Mouse (Mus musculus): ENCODE measurements around the gene Psap. TPM values are rescaled to one million over a fixed set of nuclear protein-coding genes. Genes with fewer than 3 reads are reported as not detected.

Gene Psap
- total and polyA plus RNA-seq, 2 experiments from 2014 or later: 272 to 811 TPM

DNA sequence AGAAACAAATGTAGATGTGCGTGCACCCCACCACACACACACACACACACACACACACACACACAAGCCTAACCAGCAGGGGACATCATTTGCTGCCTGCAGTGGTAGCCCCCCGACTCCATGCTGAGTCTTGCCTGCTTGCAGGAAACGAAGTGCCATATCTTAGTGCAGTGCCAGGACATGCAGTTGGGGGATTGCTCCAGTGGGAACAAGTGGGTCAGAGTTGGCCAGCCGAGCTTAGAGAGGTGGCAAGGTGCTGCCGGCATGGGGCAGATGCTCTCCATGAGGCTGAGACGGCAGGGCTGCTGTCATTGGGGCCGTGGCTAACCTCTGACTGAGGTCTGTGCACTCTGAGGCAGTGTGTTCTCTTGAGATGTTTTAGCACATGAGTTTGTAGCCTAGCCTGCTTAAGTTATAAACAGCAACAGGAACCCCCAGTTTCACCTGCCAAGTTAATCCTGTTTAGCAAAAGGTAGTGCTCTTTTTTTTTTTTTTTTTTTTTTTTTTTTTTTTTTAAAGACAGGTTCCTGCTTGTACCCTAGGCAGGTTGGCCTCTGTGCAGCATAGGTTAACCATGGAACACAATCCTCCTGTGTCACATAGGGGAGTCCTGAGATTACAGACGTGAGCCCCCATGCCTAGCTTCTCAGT is 2.0 kb downstream of the Psap start:
- H3K9me3 ChIP-seq (ENCODE audit: low read length): no peaks in the 10 kb centered on the region
- peak overlapping the region; percentile 75 for H3K4me2 ChIP-seq (ENCODE audit: low read depth, low read length, poor library complexity, severe bottlenecking)
- no peak for DNase-seq (ENCODE audit: low spot score)
- H3K27me3 ChIP-seq (ENCODE audit: insufficient read depth, low read length): no peaks in the 10 kb centered on the region
- 0 out of 2 replicates have a peak overlapping the region, but pooled peaks have one; percentile 29 for H3K9ac ChIP-seq (replicated peaks; ENCODE audit: low read length, poor library complexity, severe bottlenecking)
- H3K36me3 ChIP-seq (ENCODE audit: insufficient read depth, low read length): no peaks in the 10 kb centered on the region
- no peak overlapping the region for H3K27ac ChIP-seq (ENCODE audit: low read depth, low read length)
- peak; percentile 24; the same call in 1 of the 2 replicates for TF ChIP-seq CTCF (IDR thresholded peaks at IDR 0.05)
- 54% methylated on average over 8 of the region's 8 CpGs for WGBS
- peak overlapping the region; percentile 61 for H3K4me3 ChIP-seq (ENCODE audit: low read depth, low read length)
- peaks cover 41% of the 10 kb centered on the region for H3K4me1 ChIP-seq (ENCODE audit: insufficient read depth, low read length)
- ATAC-seq (ENCODE audit: low FRiP score): no peak

GRCm38 (mm10) chr10:60279941-60280301 is 2.5 kb downstream of the Psap start:
- no peak overlapping the region for H3K9ac ChIP-seq (replicated peaks; ENCODE audit: low read length, poor library complexity, severe bottlenecking)
- peak overlapping the region; percentile 75 for H3K4me2 ChIP-seq (ENCODE audit: low read depth, low read length, poor library complexity, severe bottlenecking)
- H3K36me3 ChIP-seq (ENCODE audit: insufficient read depth, low read length): no peaks in the 10 kb centered on the region
- peak; percentile 37 for DNase-seq (ENCODE audit: low spot score)
- WGBS: 85% methylated on average over 9 of the region's 9 CpGs
- peaks cover 46% of the 10 kb centered on the region for H3K4me1 ChIP-seq (ENCODE audit: insufficient read depth, low read length)
- no peaks in the 10 kb centered on the region for H3K9me3 ChIP-seq (ENCODE audit: low read length)
- H3K4me3 ChIP-seq (ENCODE audit: low read depth, low read length): no peak overlapping the region
- TF ChIP-seq CTCF (IDR thresholded peaks at IDR 0.05): no peak
- ATAC-seq (ENCODE audit: low FRiP score): no peak
- H3K27ac ChIP-seq (ENCODE audit: low read depth, low read length): 0 out of 2 replicates have a peak overlapping the region, but pooled peaks have one; percentile 3
- no peaks in the 10 kb centered on the region for H3K27me3 ChIP-seq (ENCODE audit: insufficient read depth, low read length)

DNA sequence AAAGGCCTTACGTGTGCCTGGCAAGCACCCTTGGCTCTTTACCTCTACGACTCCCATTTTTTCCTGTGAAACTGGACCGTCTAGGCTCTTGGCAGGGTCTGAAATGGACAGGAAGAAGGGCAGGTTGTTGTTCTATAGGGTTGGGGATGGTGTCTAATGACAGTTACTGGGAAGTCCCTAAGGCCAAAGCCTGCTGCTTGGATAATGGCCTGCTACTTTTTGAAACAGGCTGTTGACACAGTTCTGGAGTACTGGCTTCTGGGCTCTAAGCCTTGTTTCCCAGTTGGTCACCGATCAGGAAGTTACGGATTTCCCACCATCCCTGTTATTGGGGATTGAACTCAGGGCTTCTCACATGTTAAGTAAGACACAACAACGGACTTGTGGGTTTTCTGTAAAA is 2.9 kb downstream of the Psap start:
- Histone ChIP-seq H3K4me2 (ENCODE audit: low read depth, low read length, poor library complexity, severe bottlenecking) (peak overlapping the region; percentile 75), H3K9ac (replicated peaks; ENCODE audit: low read length, poor library complexity, severe bottlenecking) (no peak overlapping the region), H3K4me3 (ENCODE audit: low read depth, low read length) (no peak overlapping the region), H3K27me3 (ENCODE audit: insufficient read depth, low read length) (no peaks in the 10 kb centered on the region), H3K27ac (ENCODE audit: low read depth, low read length) (0 out of 2 replicates have a peak overlapping the region, but pooled peaks have one; percentile 3), H3K9me3 (ENCODE audit: low read length) (no peaks in the 10 kb centered on the region), H3K36me3 (ENCODE audit: insufficient read depth, low read length) (no peaks in the 10 kb centered on the region), H3K4me1 (ENCODE audit: insufficient read depth, low read length) (peaks cover 50% of the 10 kb centered on the region)
- no peak for DNase-seq (ENCODE audit: low spot score)
- 85% methylated on average over 6 of the region's 6 CpGs for WGBS
- ATAC-seq (ENCODE audit: low FRiP score): no peak
- no peak for TF ChIP-seq CTCF (IDR thresholded peaks at IDR 0.05)

DNA sequence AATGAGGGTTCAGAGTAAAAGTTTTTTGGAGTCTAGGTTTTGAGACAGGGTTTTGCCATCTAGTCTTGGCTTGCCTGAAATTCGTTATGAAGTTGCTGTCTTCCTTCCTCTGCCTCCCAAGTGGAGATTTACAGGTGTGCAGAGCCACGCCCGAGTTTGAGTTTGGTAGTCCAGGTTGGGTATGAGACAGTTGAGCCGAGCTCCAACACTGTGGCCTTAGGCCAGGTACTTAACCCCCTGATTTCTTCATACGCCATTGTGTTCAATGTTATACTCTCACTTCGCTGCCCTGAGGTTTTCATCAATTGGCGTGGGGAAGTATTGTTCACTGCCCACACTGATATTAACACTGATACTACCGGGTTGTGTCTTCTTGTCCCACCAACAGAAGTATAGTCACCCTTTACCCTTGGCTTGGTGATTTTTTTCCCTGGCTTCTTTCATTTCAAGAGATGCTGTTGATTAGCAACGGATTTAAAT is 4.2 kb downstream of the Psap start:
- Histone ChIP-seq H3K36me3 (ENCODE audit: insufficient read depth, low read length) (no peaks in the 10 kb centered on the region), H3K4me2 (ENCODE audit: low read depth, low read length, poor library complexity, severe bottlenecking) (no peak overlapping the region), H3K4me3 (ENCODE audit: low read depth, low read length) (no peak overlapping the region), H3K9me3 (ENCODE audit: low read length) (no peaks in the 10 kb centered on the region), H3K9ac (replicated peaks; ENCODE audit: low read length, poor library complexity, severe bottlenecking) (no peak overlapping the region), H3K27me3 (ENCODE audit: insufficient read depth, low read length) (no peaks in the 10 kb centered on the region), H3K4me1 (ENCODE audit: insufficient read depth, low read length) (peaks cover 57% of the 10 kb centered on the region), H3K27ac (ENCODE audit: low read depth, low read length) (no peak overlapping the region)
- ATAC-seq (ENCODE audit: low FRiP score) (no peak), DNase-seq (ENCODE audit: low spot score) (no peak)
- WGBS: 91% methylated on average over 9 of the region's 9 CpGs
- TF ChIP-seq CTCF (IDR thresholded peaks at IDR 0.05): no peak

DNA sequence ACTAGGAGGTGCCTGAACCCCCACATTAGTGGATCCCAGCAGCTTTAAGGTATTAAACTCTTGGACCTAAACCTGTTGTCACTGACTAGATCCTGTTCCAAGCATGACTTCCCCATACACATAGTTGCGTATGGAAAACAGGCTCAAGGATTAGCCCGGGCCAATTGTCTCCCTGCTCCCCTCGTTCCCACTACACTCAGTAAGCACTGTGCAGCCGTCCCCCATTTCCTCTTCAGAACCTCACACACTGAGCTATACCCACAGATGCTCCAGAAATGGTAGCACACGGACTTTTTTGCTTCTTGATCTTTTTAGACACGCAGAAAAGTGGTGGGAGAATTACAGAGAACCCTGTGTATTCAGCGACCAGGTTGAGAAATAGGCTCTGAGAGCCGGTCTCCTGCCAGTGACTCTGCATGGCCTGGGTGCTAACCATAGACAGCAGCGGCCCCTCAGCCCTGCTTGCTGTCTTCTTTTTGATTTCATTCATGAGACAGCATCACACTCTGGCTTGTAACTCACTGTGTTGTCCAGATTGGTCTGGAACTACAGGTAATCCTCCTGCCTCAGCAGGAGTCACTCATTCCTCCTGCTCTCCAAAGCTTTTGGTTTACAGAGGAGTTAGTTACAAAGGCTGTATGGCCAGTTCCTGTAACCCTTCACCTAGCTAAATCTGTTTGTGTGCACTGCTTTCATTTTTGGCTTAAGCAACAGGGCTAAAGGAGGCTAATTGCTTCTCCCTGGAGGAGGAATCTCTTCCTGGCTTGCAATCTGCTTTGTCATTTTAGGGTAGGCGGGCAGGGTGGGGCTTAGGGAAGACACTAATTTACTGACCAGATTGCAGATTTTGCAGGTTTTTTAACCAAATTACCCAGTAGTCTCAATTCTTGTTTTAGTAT is 4.9 kb downstream of the Psap start:
- Histone ChIP-seq H3K9me3 (ENCODE audit: low read length) (no peaks in the 10 kb centered on the region), H3K4me2 (ENCODE audit: low read depth, low read length, poor library complexity, severe bottlenecking) (no peak overlapping the region), H3K4me1 (ENCODE audit: insufficient read depth, low read length) (peaks cover 60% of the 10 kb centered on the region), H3K27ac (ENCODE audit: low read depth, low read length) (peak overlapping the region; percentile 39; the same call in 1 of the 2 replicates), H3K9ac (replicated peaks; ENCODE audit: low read length, poor library complexity, severe bottlenecking) (no peak overlapping the region; the same call in 1 of the 2 replicates), H3K36me3 (ENCODE audit: insufficient read depth, low read length) (no peaks in the 10 kb centered on the region), H3K4me3 (ENCODE audit: low read depth, low read length) (no peak overlapping the region), H3K27me3 (ENCODE audit: insufficient read depth, low read length) (no peaks in the 10 kb centered on the region)
- 63% methylated on average over 10 of the region's 10 CpGs for WGBS
- DNase-seq (ENCODE audit: low spot score): no peak
- ATAC-seq (ENCODE audit: low FRiP score): no peak
- TF ChIP-seq CTCF (IDR thresholded peaks at IDR 0.05): no peak
